Mouse (Mus musculus): ENCODE results near the gene Arhgap15. TPM values are rescaled to one million over a fixed set of nuclear protein-coding genes. Genes with fewer than 3 reads are reported as not detected.

Gene Arhgap15
- total and polyA plus RNA-seq, 3 experiments = 0.39 to 1.2 (median 0.70) TPM

DNA sequence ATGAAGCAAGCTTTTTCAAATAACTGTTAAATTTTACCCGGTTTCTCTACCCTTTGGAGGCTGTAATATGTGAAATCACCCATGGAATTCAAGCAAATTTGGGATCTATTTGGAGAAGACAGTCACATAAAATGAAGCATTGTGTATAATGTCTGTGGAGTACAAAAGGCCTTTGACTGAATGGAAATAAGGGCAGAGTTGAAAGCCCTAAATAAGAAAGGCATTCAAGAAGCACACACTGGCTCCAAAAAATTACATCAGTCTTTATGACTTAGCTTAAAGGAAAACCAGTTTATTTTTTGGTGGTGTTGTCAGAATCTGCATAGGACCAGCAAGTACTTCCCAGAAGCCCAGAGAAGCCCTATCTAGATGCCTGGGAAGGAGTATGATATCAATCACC is 486.2 kb downstream of the Arhgap15 start:
- TF ChIP-seq EP300 (IDR thresholded peaks at IDR 0.05; ENCODE audit: insufficient read depth, low read depth, low read length) = no peak
- TF ChIP-seq CTCF (IDR thresholded peaks at IDR 0.05) = no peak
- no peak for TF ChIP-seq POLR2A (IDR thresholded peaks at IDR 0.05; ENCODE audit: insufficient read depth, low read depth, low read length)
- Histone ChIP-seq H3K79me2 (replicated peaks; ENCODE audit: control insufficient read depth, insufficient read depth, low read length) (no peaks in the 10 kb centered on the region), H3K9ac (ENCODE audit: low read depth, low read length) (no peak overlapping the region), H3K4me1 (ENCODE audit: control insufficient read depth, insufficient read depth, low read length) (no peaks in the 10 kb centered on the region), H3K27me3 (ENCODE audit: control insufficient read depth, insufficient read depth, low read length) (no peaks in the 10 kb centered on the region), H3K27ac (no peak overlapping the region), H3K36me3 (ENCODE audit: control insufficient read depth, insufficient read depth, low read length) (no peaks in the 10 kb centered on the region), H3K4me3 (no peak overlapping the region)
- intact Hi-C loops (cut with DNase I) = no loop called here
- 85% methylated on average over 1 of the region's 1 CpGs for WGBS
- DNase-seq = no peak

DNA sequence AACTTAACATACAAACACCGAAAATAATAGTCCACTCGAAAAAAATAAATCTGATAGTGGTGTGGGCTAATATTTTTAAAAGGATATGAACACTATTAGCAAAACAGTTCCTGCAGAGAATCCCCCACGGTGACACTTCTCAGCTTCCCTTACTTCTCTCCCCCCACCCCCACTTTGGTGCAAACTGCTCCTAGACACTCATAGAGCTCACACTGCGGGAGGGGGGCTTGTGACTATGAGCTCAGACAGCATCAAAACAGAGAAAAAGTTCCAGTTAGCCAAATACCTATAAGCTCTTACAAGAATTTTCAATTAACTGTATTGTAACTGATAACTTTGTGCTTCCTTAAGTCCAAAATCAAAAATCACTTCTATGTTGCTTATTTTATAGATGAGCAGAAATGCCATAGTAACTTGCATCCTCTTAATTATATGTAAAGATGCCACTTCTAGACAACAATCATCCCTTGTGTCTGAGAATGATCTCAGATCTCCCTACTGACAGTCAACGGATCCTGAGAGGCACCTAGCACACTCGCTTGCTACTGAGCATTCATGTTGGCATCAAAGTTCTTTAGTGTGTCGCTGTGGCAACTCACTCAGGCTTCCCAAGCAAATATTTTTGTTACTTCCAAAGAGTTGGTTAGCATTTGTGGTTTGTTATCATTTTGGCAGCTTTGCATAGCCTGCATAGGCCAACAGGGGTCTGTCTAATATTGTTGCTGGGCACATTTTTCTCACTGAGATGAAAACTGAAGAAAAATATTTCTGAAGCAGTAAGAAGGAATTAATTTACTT is 493.2 kb downstream of the Arhgap15 start:
- DNase-seq = no peak
- TF ChIP-seq CTCF (IDR thresholded peaks at IDR 0.05) = no peak
- no peak for TF ChIP-seq POLR2A (IDR thresholded peaks at IDR 0.05; ENCODE audit: insufficient read depth, low read depth, low read length)
- TF ChIP-seq EP300 (IDR thresholded peaks at IDR 0.05; ENCODE audit: insufficient read depth, low read depth, low read length) = no peak
- no peaks in the 10 kb centered on the region for H3K27me3 ChIP-seq (ENCODE audit: control insufficient read depth, insufficient read depth, low read length)
- H3K4me1 ChIP-seq (ENCODE audit: control insufficient read depth, insufficient read depth, low read length) = no peaks in the 10 kb centered on the region
- H3K79me2 ChIP-seq (replicated peaks; ENCODE audit: control insufficient read depth, insufficient read depth, low read length) = no peaks in the 10 kb centered on the region
- no peak overlapping the region for H3K27ac ChIP-seq
- H3K9ac ChIP-seq (ENCODE audit: low read depth, low read length) = no peak overlapping the region
- intact Hi-C loops (cut with DNase I) = no loop called here
- no peaks in the 10 kb centered on the region for H3K36me3 ChIP-seq (ENCODE audit: control insufficient read depth, insufficient read depth, low read length)
- WGBS = 57% methylated on average over 7 of the region's 7 CpGs
- H3K4me3 ChIP-seq = no peak overlapping the region

DNA sequence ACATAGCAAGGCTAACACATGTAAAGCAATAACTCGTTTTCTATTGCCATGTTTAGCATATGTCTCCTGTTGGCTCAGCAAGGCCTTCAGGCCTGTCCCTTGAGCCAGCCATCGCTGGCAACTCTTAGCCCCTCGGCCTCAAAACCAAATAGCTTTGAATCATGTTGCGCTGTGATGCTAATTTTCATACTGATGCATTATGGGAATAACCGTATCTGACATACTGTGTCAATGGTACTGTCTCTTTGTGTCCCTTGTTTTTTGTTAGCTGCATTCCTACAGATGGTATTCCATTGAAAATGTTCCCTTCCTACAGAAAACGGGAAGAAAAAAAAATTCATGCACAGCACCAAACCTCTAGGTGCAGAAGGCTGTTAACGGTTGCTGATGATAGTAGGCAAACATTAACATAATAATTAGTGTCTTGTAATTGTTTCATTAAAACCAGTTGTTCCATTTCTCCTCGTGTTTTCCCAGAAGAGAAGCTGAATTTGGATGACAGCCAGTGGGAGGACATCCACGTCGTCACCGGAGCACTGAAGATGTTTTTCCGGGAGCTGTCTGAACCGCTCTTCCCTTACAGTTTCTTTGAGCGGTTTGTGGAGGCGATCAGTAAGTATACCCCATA is 494.1 kb downstream of the Arhgap15 start:
- 67% methylated on average over 15 of the region's 15 CpGs for WGBS
- Histone ChIP-seq H3K9ac (ENCODE audit: low read depth, low read length) (no peak overlapping the region), H3K79me2 (replicated peaks; ENCODE audit: control insufficient read depth, insufficient read depth, low read length) (no peaks in the 10 kb centered on the region), H3K4me1 (ENCODE audit: control insufficient read depth, insufficient read depth, low read length) (no peaks in the 10 kb centered on the region), H3K27me3 (ENCODE audit: control insufficient read depth, insufficient read depth, low read length) (no peaks in the 10 kb centered on the region), H3K4me3 (no peak overlapping the region), H3K27ac (no peak overlapping the region), H3K36me3 (ENCODE audit: control insufficient read depth, insufficient read depth, low read length) (no peaks in the 10 kb centered on the region)
- DNase-seq = peak in 1 of 2 experiments; percentile 10
- intact Hi-C loops (cut with DNase I) = no loop called here
- TF ChIP-seq EP300 (IDR thresholded peaks at IDR 0.05; ENCODE audit: insufficient read depth, low read depth, low read length) (no peak), POLR2A (IDR thresholded peaks at IDR 0.05; ENCODE audit: insufficient read depth, low read depth, low read length) (no peak), CTCF (IDR thresholded peaks at IDR 0.05) (no peak)

DNA sequence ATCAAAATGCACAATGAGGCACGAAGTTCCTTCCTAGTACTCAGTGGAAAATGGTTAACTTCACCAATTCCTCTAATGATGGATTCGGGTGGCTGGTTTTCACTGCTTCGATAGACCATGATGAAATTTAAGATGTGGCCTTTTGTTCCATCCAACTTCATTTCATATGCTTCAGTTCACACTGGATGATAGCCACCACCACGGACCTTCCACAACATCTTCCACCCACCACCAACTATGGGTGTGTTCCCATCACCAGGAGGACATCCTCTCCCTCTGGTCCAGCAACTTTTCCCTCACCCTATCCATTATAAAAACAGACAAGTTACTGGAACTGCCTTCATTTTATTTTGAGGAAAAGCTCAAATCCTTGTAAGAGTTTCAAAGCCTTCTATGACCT is 506.7 kb downstream of the Arhgap15 start:
- H3K79me2 ChIP-seq (replicated peaks; ENCODE audit: control insufficient read depth, insufficient read depth, low read length) = no peaks in the 10 kb centered on the region
- H3K27ac ChIP-seq = no peak overlapping the region
- intact Hi-C loops (cut with DNase I) = no loop called here
- no peaks in the 10 kb centered on the region for H3K27me3 ChIP-seq (ENCODE audit: control insufficient read depth, insufficient read depth, low read length)
- TF ChIP-seq POLR2A (IDR thresholded peaks at IDR 0.05; ENCODE audit: insufficient read depth, low read depth, low read length) (no peak), CTCF (IDR thresholded peaks at IDR 0.05) (no peak), EP300 (IDR thresholded peaks at IDR 0.05; ENCODE audit: insufficient read depth, low read depth, low read length) (no peak)
- no peak for DNase-seq
- 81% methylated on average over 4 of the region's 4 CpGs for WGBS
- H3K4me3 ChIP-seq = no peak overlapping the region
- no peaks in the 10 kb centered on the region for H3K4me1 ChIP-seq (ENCODE audit: control insufficient read depth, insufficient read depth, low read length)
- H3K9ac ChIP-seq (ENCODE audit: low read depth, low read length) = no peak overlapping the region
- H3K36me3 ChIP-seq (ENCODE audit: control insufficient read depth, insufficient read depth, low read length) = no peaks in the 10 kb centered on the region

DNA sequence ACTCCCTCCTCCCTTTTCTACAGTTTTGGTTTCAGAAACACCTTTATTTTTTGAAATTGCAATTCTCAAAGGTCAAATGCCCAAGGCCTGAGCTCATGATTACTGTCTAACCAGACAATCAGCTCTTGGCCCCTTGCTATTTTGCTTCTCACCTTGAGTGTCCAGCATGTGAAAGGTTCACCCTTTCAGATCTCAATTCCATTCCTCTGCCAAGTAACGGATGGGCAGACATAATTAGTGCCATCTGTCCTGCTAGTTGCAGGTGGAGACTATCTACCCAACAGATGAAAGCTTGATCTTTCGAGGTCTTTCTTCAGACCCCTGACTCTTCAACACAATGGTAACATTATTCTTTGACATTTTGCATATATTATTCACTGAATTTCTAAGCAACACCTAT is 509.3 kb downstream of the Arhgap15 start:
- Histone ChIP-seq H3K9ac (ENCODE audit: low read depth, low read length) (no peak overlapping the region), H3K36me3 (ENCODE audit: control insufficient read depth, insufficient read depth, low read length) (no peaks in the 10 kb centered on the region), H3K4me3 (no peak overlapping the region), H3K79me2 (replicated peaks; ENCODE audit: control insufficient read depth, insufficient read depth, low read length) (no peaks in the 10 kb centered on the region), H3K27ac (no peak overlapping the region), H3K27me3 (ENCODE audit: control insufficient read depth, insufficient read depth, low read length) (no peaks in the 10 kb centered on the region), H3K4me1 (ENCODE audit: control insufficient read depth, insufficient read depth, low read length) (no peaks in the 10 kb centered on the region)
- intact Hi-C loops (cut with DNase I) = no loop called here
- TF ChIP-seq EP300 (IDR thresholded peaks at IDR 0.05; ENCODE audit: insufficient read depth, low read depth, low read length) = no peak
- TF ChIP-seq POLR2A (IDR thresholded peaks at IDR 0.05; ENCODE audit: insufficient read depth, low read depth, low read length) = no peak
- TF ChIP-seq CTCF (IDR thresholded peaks at IDR 0.05) = no peak
- WGBS = 87% methylated on average over 2 of the region's 2 CpGs
- DNase-seq = no peak

Measured in heart, adult 2 months (tissue).